Mouse (Mus musculus): Measurements from ENCODE around the gene Vmn2r75. TPM values are rescaled to one million over a fixed set of nuclear protein-coding genes. Genes with fewer than 3 reads are reported as not detected.

Gene Vmn2r75
- polyA plus RNA-seq (2012) = 0.01 TPM in 1 of 2 replicates, not detected in the other

GRCm38 (mm10) chr7:86171678-86172077 lies at the start of gene Vmn2r75:
TSS of gene Vmn2r75 (minus strand) at chr7:86171778.

Other genes with a start within 250 kb of the Vmn2r75 start
- not detected in 2 replicates for gene Vmn2r74, start 210.1 kb downstream of the Vmn2r75 start, polyA plus RNA-seq (2012)
- 0.01 TPM in 2 replicates for gene Vmn2r76, start 74.5 kb upstream of the Vmn2r75 start, polyA plus RNA-seq (2012)
- gene Olfr310, start 105.4 kb upstream of the Vmn2r75 start, polyA plus RNA-seq (2012) = not detected in 2 replicates
- 0.02 TPM in 1 of 2 replicates, not detected in the other for gene Olfr309, start 141.9 kb upstream of the Vmn2r75 start, polyA plus RNA-seq (2012)
- not detected in 2 replicates for gene Olfr308, start 153.9 kb upstream of the Vmn2r75 start, polyA plus RNA-seq (2012)
- gene Olfr307, start 165.8 kb upstream of the Vmn2r75 start, polyA plus RNA-seq (2012) = not detected in 2 replicates
- gene Olfr305, start 195.2 kb upstream of the Vmn2r75 start, polyA plus RNA-seq (2012) = not detected in 2 replicates
- not detected in 2 replicates for gene Olfr304, start 214.9 kb upstream of the Vmn2r75 start, polyA plus RNA-seq (2012)
- gene Olfr303, start 226.0 kb upstream of the Vmn2r75 start, polyA plus RNA-seq (2012) = not detected in 2 replicates
- not detected in 2 replicates for gene Olfr301, start 232.1 kb upstream of the Vmn2r75 start, polyA plus RNA-seq (2012)

Measured in megakaryocyte-erythroid progenitor cell, adult 5 weeks (primary cell).